Mouse (Mus musculus) heart, postnatal 0 days (tissue): ENCODE results near the gene Zbtb33.
"Not testable (repeated sequence)": the region's sequence is repeated elsewhere in the genome, so short reads cannot be mapped to it uniquely, and the experiment has no call there.

Experiments used
- CTCF ChIP-seq: IDR thresholded peaks from 2 replicates; pipeline ENCODE4 v1.5.1; 2016; ENCODE audit warnings: antibody characterized with exemption, control low read depth, low read depth
- EP300 ChIP-seq: IDR thresholded peaks from 2 replicates; pipeline ENCODE4 v1.6.1; 2016; ENCODE audit warnings: antibody characterized with exemption, low read depth

DNA sequence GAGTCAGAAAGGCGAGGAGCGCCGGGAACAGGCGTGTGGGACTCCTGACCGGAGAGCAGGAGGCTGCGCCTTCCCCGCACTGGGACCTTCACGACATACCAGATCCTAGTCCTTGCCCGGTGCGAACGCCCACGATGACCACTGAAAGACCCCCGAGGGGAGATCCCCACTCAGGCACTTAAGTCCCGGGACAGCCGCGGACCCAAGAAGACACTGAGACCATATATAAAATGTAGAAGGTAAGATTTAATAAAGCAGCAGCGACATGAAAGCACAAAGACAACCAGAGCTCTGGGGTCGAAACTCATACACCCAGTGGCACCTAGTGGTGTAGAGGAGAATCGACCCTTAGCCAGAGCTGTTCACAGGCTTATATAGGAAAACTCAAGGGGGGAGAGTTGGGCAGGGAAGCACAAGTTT is 9.7 kb upstream of the Zbtb33 start:
- TF ChIP-seq CTCF, result peak; percentile 51
- not testable (repeated sequence) for TF ChIP-seq EP300
